Mouse (Mus musculus) retina, postnatal 1 day (tissue): ENCODE data around the gene Rnaseh2b.

ENCODE experiments used
- DNase-seq: peaks from one replicate; pipeline ENCODE4 v3.0.0-alpha.2; 2012

Gene Rnaseh2b

GRCm38 (mm10) chr14:62363774-62364173, 71.4 kb downstream of the Rnaseh2b start:
- DNase-seq = no peak

- DNase-seq = no peak
Observed at GRCm38 (mm10) chr14:62370819-62371218, 78.4 kb downstream of the Rnaseh2b start.

GRCm38 (mm10) chr14:62374001-62374400, 81.6 kb downstream of the Rnaseh2b start:
- no peak for DNase-seq

GRCm38 (mm10) chr14:62375694-62376093, 83.3 kb downstream of the Rnaseh2b start:
- no peak for DNase-seq

- DNase-seq = no peak
Observed at GRCm38 (mm10) chr14:62376115-62376514, 83.7 kb downstream of the Rnaseh2b start.

- DNase-seq = no peak
Observed at GRCm38 (mm10) chr14:62379391-62379790, 87.0 kb downstream of the Rnaseh2b start.

- DNase-seq = no peak
Observed at GRCm38 (mm10) chr14:62380606-62381005, 88.2 kb downstream of the Rnaseh2b start.

- no peak for DNase-seq
Observed at GRCm38 (mm10) chr14:62383109-62383508, 90.7 kb downstream of the Rnaseh2b start.

DNA sequence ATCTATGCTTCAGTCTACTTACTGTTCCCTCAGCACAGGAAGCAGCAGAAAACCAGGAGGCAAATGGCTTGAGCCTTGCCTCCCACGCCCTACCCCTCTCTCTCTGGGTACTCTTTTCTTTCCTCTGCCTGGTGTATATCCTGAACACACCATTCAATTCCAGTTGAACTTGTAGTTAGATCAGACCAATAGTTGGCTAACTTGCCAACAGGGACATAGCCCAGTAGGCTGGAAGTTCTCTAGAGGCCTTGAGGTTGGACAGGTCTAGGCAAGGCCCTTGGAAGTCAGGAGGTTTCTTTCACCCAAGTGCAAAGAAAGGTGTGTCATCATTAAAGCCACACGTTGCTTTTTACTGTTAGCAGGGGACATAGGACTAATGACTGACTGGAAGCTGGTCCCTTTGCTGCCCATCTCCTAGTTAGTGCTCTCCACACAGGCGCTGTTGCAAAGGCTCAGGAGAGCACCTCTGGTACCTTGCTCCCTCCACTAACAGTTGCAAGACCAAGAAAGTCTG, 91.5 kb downstream of the Rnaseh2b start:
- DNase-seq = no peak

DNA sequence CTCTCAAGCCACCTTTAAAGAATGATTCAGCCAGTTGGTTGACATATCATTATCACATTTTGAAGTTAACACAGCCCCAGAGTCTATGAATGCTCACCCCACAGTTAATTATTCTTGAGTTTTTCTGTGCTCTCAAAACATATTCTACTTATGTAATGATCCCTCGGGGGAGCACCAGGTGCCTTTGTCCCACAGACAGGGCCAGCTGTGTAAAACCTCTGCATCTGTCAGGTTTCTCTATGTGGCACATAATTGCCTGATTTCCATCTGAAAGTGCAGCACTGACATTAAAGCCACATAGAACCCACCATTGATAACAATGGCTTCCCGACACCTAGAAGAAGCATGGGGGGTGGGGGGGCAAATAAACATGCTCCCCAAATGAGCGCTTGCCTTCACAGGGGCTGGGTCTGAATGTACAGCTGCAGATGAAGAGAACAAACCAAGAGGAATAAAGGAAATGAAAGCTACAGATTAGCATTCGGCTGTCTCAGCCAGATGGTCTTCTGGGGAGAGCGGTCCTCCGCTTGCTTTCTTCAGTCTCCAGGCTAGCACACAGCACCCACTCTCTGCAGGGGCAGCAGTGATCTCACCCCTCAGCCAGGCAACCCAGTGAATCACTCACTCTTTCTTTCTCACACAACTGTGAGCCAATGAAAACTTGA, 96.8 kb downstream of the Rnaseh2b start:
- peak; percentile 6 for DNase-seq

DNA sequence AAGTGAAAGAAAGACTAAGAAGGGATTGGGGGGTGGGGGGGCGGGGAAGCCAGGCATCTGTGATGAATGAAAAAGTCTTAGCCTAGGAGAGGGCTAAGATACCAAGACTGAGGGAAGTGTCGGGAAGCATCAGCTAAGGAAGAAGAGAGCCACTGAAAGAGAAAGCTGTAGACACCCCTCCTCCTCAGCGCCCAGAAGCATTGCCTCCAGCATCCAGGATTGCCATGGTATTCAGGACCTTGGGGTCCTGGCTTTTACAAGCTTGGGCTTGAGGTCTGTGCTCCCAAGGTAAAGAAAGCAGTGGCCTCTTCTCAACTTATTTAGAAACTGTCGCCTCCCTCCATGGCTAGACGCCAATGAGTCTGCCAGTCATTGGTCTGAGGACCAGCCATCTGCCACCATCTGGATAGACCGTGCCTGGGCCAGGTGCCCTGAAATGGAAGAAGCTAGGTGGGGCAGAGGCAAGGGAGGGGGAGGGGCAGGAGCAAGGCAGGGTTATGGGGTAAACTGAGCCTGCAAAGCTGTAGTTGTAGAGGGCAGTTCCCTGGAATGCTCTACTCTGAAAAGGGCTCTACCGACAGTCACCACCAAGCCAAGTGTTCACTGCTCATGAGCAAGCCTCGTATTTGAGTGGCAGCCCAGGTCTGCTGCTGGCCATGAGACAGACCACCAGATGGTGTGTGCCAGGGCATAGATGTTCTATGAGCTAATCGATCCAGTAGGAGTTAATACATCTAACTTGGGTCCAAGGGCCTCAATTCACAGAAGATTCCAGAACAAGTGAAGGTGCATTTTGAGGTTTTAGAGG, 97.5 kb downstream of the Rnaseh2b start:
- peak; percentile 7 for DNase-seq

DNA sequence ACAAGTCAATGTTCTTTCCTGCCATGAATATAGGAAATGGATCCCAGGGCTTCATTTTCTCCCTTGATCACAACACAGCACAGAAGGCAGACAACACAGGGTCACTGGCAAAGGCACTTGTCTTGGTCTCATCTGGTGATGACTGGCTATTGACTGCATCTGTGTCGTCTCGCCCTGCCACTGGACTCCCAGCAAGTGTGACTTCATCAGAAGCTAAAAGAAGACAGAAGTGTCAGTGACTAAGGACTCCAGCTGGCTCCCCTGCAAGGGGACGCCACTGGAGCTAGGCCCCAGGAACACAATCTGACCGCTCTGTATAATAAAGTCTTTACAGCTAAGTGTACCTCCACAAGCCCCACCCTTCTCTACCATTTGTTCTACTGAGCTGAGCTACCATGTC, 100.4 kb downstream of the Rnaseh2b start:
- DNase-seq = no peak

GRCm38 (mm10) chr14:62395346-62395745, 103.0 kb downstream of the Rnaseh2b start:
- peak; percentile 67 for DNase-seq

GRCm38 (mm10) chr14:62416007-62416741, 123.8 kb downstream of the Rnaseh2b start:
- DNase-seq = peak; percentile 58

DNA sequence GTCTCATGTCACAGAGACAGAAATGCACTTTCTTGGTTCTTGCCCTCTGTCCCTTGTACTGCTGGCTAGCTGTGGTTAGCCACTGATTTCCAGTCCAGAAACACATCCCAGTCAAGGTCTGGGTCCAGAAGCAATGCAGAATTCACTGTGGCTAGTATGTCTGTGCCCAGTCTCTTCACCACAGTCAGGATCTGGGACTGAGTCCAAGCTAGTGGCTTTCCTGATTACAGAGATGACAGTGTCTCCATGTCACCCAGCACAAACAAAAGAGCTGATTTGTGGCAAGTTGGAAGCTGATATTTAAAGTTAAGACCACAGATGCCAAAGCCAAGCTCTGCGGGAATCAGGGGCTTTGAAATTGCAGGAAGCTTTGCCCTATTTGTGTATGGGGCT, 124.3 kb downstream of the Rnaseh2b start:
- DNase-seq = peak; percentile 31

- no peak for DNase-seq
Observed at GRCm38 (mm10) chr14:62417501-62417900, 125.1 kb downstream of the Rnaseh2b start.

- DNase-seq = no peak
Observed at GRCm38 (mm10) chr14:62422265-62422664, 129.9 kb downstream of the Rnaseh2b start.
